Mouse (Mus musculus): Measurements from ENCODE around the gene Dcun1d1.

DNA sequence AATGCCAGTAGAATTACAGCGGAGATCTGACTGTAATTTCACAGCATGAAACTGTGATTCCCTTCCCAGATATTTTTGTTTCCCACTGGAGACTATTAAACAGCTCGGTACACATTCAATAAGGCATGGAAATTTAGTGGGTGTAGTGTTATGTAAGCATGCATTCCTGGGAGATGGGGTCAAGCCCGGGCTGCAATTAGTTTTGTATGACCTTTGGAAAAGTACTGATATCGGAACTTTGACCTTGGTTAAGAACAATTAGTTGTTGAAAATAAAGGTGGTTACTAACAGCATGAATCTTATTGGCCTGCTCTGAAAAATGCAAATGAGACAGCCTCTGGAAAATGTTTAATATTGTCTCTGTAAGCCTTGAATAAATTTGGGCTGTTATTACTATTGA lies 33.2 kb upstream of the Dcun1d1 start:
- TF ChIP-seq ZNF384 (IDR thresholded peaks at IDR 0.05; ENCODE audit: low read depth, low read length): no peak
- no peak for TF ChIP-seq HCFC1 (IDR thresholded peaks at IDR 0.05; ENCODE audit: borderline replicate concordance, insufficient read depth, low read length)
- no peak for TF ChIP-seq ZC3H11A (IDR thresholded peaks at IDR 0.05; ENCODE audit: borderline replicate concordance, low read depth, low read length)
- no peak for TF ChIP-seq MAFK (IDR thresholded peaks at IDR 0.05; ENCODE audit: insufficient read depth, low read depth, low read length)
